Mouse (Mus musculus) forebrain, embryonic 15.5 days (tissue): ENCODE data around the gene Rubcnl. TPM values are rescaled to one million over a fixed set of nuclear protein-coding genes. Genes with fewer than 3 reads are reported as not detected.

Experiments used
- ATAC-seq: fragments of 200-750 bp; cut with Nextera tagmentation; replicated peaks from 2 replicates; pipeline ENCODE4 v1.8.0; 2017; ENCODE audit warnings: mild to moderate bottlenecking, moderate TSS enrichment, moderate library complexity
- H3K27ac ChIP-seq: fragments of 300-500 bp; sonication (generic); replicated peaks from 2 replicates; pipeline ENCODE4 v1.5.1; 2015; ENCODE audit warnings: mild to moderate bottlenecking, inconsistent platforms
- H3K27me3 ChIP-seq: fragments of 300-500 bp; sonication (generic); 2 replicates; pipeline ENCODE4 v1.6.1; 2015; ENCODE audit warnings: inconsistent platforms
- H3K36me3 ChIP-seq: fragments of 300-500 bp; sonication (generic); 2 replicates; pipeline ENCODE4 v1.6.1; 2015; ENCODE audit warnings: mild to moderate bottlenecking, inconsistent platforms
- H3K4me1 ChIP-seq: fragments of 300-500 bp; sonication (generic); 2 replicates; pipeline ENCODE4 v1.6.1; 2015; ENCODE audit warnings: inconsistent platforms
- H3K4me2 ChIP-seq: fragments of 300-500 bp; sonication (generic); replicated peaks from 2 replicates; pipeline ENCODE4 v1.6.1; 2015; ENCODE audit warnings: mild to moderate bottlenecking, inconsistent platforms
- H3K4me3 ChIP-seq: fragments of 300-500 bp; sonication (generic); 2 replicates; pipeline ENCODE4 v1.5.1; 2015; ENCODE audit warnings: mild to moderate bottlenecking, inconsistent platforms
- H3K9ac ChIP-seq: fragments of 300-500 bp; sonication (generic); replicated peaks from 2 replicates; pipeline ENCODE4 v1.6.1; 2015; ENCODE audit warnings: mild to moderate bottlenecking, inconsistent platforms
- H3K9me3 ChIP-seq: fragments of 300-500 bp; sonication (generic); 2 replicates; pipeline ENCODE4 v1.6.1; 2016; ENCODE audit warnings: inconsistent platforms
- WGBS: fragments of 180-500 bp; shearing (Covaris S2); methylation state at CpG from one replicate; pipeline ENCODE4 v1.1.7; 2015; ENCODE audit warnings: mixed read lengths; 5-methylcytosine and 5-hydroxymethylcytosine counted together
- polyA plus RNA-seq: library from polyadenylated mRNA; unstranded; fragments of >200 nt; fragmentation: Nextera tagmentation; extraction: Ambion mirVana; gene quantifications from 2 replicates; pipeline ENCODE4 v1.2.1, GENCODE M21; 2015

Gene Rubcnl
- polyA plus RNA-seq = 0.28 and 0.42 TPM in 2 replicates

DNA sequence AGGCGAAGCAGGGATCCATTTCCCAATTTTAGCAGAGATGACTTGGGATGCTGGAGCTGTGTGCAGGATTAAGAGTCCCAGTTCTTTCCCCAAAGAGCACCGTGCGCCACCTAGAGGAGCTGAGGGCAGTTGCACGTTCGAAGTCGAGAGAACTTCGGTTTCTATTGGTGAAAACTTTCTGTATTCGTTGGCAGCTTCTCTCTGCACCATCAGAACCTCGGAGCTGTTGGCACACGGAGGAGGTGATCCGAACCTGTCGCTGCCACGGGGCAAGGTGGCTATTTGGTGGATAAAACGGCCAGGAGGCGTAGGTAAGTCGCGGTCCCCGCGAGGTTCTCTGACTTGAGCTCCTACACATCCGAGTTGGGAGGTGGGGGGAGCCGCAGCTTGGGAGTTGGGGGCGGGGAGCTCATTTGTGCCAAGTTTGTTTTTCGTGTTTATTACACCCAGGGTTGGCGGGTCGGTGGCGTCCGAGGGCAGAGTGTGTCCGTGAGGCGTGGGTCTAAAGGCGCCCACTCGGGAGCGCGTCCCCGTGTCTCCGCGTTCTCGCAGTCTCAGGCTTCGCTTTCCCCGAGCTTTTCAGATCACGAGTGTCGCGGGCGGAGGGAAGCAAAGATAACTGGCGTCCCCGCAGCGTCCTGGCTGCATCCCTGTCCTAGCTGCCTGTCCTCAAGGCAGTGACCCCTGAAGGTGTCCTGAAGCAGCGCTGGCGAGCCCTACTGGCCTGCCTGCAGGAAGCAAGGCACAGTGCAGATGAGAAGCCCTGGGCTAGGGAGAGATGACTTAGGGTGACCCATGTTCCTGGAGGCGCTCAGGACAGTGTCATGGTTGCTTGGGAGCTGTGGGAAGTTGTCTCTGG lies at the start of gene Rubcnl:
Gene Rubcnl, plus strand, starts transcription at position 172 of the 859 bp plus-strand sequence.
- Histone ChIP-seq H3K36me3 (no peaks in the 10 kb centered on the region), H3K9me3 (no peaks in the 10 kb centered on the region), H3K9ac (peak within 1 kb of the TSS; percentile 35; the same call in 1 of the 2 replicates), H3K4me1 (peaks cover 7% of the 10 kb centered on the region), H3K27me3 (no peaks in the 10 kb centered on the region), H3K4me3 (peak within 1 kb of the TSS; percentile 41), H3K27ac (no peak within 1 kb of the TSS), H3K4me2 (peak within 1 kb of the TSS; percentile 81)
- ATAC-seq = peak; percentile 60
- WGBS = 2% methylated on average over 49 of the region's 49 CpGs

DNA sequence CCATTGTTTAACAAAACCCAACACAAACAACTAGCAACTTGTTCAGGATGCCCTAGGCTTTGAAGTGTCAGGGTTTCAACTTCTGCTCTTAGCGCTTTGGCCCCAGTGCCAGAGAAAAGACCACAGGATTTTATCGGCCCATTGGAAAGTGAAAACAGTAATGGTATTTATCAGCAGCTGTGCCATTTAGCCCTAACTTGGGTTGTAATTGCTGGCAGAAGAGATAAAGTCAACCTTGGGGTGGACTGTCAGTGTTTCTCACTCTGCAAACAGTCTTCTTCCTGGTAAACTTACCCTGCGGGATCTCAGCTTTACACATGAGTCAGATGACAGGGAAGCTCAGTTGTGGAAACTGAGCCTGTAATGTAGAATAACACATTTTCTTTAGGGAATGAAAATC lies 43.6 kb upstream of the Rubcnl start:
- H3K4me2 ChIP-seq = no peak overlapping the region
- H3K4me3 ChIP-seq = no peak overlapping the region
- ATAC-seq = no peak
- H3K9me3 ChIP-seq = no peaks in the 10 kb centered on the region
- H3K4me1 ChIP-seq = no peaks in the 10 kb centered on the region
- no peak overlapping the region for H3K27ac ChIP-seq
- H3K27me3 ChIP-seq = no peaks in the 10 kb centered on the region
- WGBS = 69% methylated on average over 3 of the region's 3 CpGs
- H3K9ac ChIP-seq = no peak overlapping the region
- no peaks in the 10 kb centered on the region for H3K36me3 ChIP-seq

GRCm38 (mm10) chr14:74972687-74973086 lies 43.1 kb upstream of the Rubcnl start:
- no peak overlapping the region for H3K9ac ChIP-seq
- no peaks in the 10 kb centered on the region for H3K9me3 ChIP-seq
- 89% methylated on average over 5 of the region's 5 CpGs for WGBS
- no peak overlapping the region for H3K4me3 ChIP-seq
- no peak overlapping the region for H3K27ac ChIP-seq
- no peaks in the 10 kb centered on the region for H3K27me3 ChIP-seq
- no peaks in the 10 kb centered on the region for H3K36me3 ChIP-seq
- ATAC-seq = no peak
- H3K4me1 ChIP-seq = no peaks in the 10 kb centered on the region
- H3K4me2 ChIP-seq = no peak overlapping the region

DNA sequence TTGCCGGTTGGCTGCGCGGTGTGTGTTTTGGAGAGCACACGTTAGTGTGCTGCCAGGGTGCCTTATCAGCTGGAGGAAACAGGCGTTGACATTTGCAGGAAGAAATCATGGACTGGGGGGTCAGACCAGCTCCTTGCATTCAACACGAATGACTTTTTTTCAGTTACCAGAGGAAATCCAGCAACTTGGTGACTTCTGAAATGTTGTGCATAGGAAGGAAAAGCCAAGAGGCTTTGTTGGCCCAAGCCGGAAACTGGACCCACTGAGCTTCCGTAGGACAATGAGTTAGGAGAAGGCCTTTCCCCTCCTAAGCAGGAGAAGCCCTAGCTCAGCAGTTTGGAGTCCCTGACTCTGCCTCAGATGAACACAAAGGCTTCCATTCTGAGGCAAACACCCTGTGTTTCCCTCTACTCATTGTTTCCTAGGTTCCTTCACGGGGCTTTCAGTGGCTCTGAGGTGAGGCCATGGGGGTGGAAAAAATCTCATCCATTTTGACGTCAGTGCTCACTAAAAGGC lies 41.6 kb upstream of the Rubcnl start:
- no peaks in the 10 kb centered on the region for H3K27me3 ChIP-seq
- no peaks in the 10 kb centered on the region for H3K9me3 ChIP-seq
- H3K4me2 ChIP-seq = no peak overlapping the region
- no peak for ATAC-seq
- no peak overlapping the region for H3K9ac ChIP-seq
- H3K36me3 ChIP-seq = no peaks in the 10 kb centered on the region
- no peak overlapping the region for H3K27ac ChIP-seq
- H3K4me1 ChIP-seq = no peaks in the 10 kb centered on the region
- no peak overlapping the region for H3K4me3 ChIP-seq
- WGBS = 76% methylated on average over 10 of the region's 10 CpGs

- no peak for ATAC-seq
- Histone ChIP-seq H3K27me3 (no peaks in the 10 kb centered on the region), H3K4me3 (no peak overlapping the region), H3K27ac (no peak overlapping the region), H3K4me1 (no peaks in the 10 kb centered on the region), H3K36me3 (no peaks in the 10 kb centered on the region), H3K4me2 (no peak overlapping the region), H3K9ac (no peak overlapping the region), H3K9me3 (no peaks in the 10 kb centered on the region)
- 75% methylated on average over 6 of the region's 6 CpGs for WGBS
Observed at GRCm38 (mm10) chr14:74976972-74977371, 38.9 kb upstream of the Rubcnl start.

- Histone ChIP-seq H3K27ac (no peak overlapping the region), H3K36me3 (no peaks in the 10 kb centered on the region), H3K4me2 (no peak overlapping the region), H3K9me3 (no peaks in the 10 kb centered on the region), H3K4me1 (no peaks in the 10 kb centered on the region), H3K4me3 (no peak overlapping the region), H3K9ac (no peak overlapping the region), H3K27me3 (no peaks in the 10 kb centered on the region)
- WGBS = 82% methylated on average over 3 of the region's 3 CpGs
- no peak for ATAC-seq
Observed at GRCm38 (mm10) chr14:74981016-74981415, 34.8 kb upstream of the Rubcnl start.

DNA sequence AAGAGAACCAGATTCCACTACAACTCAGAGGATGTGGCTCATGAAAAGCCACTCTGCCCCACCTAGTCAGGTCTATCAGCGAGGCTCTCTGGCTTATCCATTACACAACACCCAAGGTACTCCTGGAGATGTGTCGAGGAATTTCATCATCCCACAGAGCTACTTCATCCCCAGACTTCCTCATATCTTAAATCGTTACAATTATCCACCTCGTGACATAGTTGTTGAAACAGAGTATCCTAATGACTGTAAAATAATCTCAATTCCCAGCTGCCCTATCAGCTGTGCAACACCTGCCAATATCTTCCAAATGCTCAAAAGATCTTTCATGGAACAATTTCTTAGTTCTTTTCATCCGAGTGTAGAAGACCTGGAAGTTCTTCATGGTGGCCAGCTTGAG lies 32.7 kb upstream of the Rubcnl start:
- no peaks in the 10 kb centered on the region for H3K36me3 ChIP-seq
- H3K4me3 ChIP-seq = no peak overlapping the region
- 91% methylated on average over 5 of the region's 5 CpGs for WGBS
- no peaks in the 10 kb centered on the region for H3K9me3 ChIP-seq
- H3K27me3 ChIP-seq = no peaks in the 10 kb centered on the region
- H3K4me2 ChIP-seq = no peak overlapping the region
- H3K4me1 ChIP-seq = no peaks in the 10 kb centered on the region
- no peak overlapping the region for H3K27ac ChIP-seq
- ATAC-seq = no peak
- no peak overlapping the region for H3K9ac ChIP-seq

DNA sequence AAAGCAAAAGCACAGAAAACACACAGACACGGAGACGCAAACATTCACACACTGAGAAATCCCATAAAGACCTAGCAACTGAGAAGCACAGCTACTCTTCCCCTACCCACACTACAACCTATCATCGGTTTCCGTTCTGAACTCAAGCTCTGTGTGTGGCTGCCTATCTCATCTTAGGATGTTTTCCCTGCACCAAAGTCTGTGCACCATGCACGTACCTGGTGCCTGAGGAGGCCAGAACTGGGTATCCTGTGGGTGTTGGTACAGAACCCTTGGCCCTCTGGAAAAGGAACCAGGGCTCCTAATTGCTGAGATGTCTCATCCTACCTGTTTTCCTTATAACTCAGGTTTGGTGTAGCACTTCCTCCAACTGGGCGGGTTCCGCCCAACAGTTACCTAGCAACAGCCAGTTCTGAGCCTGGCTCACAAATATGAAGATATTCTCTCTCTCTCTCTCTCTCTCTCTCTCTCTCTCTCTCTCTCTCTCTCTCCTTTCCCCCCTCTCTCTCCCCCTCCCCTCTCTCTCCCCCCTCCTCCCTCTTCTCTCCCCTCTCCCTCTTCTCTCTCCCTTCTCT lies 30.9 kb upstream of the Rubcnl start:
- no peak overlapping the region for H3K9ac ChIP-seq
- WGBS = 85% methylated on average over 7 of the region's 7 CpGs
- no peak overlapping the region for H3K4me3 ChIP-seq
- no peak overlapping the region for H3K4me2 ChIP-seq
- no peaks in the 10 kb centered on the region for H3K4me1 ChIP-seq
- H3K36me3 ChIP-seq = no peaks in the 10 kb centered on the region
- no peak overlapping the region for H3K27ac ChIP-seq
- H3K9me3 ChIP-seq = no peaks in the 10 kb centered on the region
- no peak for ATAC-seq
- no peaks in the 10 kb centered on the region for H3K27me3 ChIP-seq

- Histone ChIP-seq H3K4me2 (no peak overlapping the region), H3K36me3 (no peaks in the 10 kb centered on the region), H3K4me3 (no peak overlapping the region), H3K27me3 (no peaks in the 10 kb centered on the region), H3K9ac (no peak overlapping the region), H3K4me1 (no peaks in the 10 kb centered on the region), H3K9me3 (no peaks in the 10 kb centered on the region), H3K27ac (no peak overlapping the region)
- 54% methylated on average over 4 of the region's 4 CpGs for WGBS
- ATAC-seq = no peak
Observed at GRCm38 (mm10) chr14:74985658-74986057, 30.2 kb upstream of the Rubcnl start.

DNA sequence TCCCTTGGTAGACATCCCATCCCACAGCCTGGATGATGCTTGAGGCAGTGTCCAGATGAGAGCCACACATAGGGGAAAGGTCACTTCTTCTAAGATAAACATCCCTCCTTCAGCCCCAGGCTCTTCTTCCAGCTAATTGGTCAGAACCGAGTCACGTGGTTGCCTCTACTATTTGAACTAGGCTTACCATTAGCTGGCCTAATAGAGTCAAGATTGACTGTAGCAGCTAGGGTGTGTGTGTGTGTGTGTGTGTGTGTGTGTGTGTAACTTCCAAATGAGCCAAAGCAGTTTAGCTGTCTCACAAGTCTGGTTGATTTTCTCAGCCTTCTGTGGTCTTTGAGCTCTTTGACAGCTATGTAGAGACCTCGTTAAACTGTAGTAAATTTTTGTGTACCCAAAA lies 29.3 kb upstream of the Rubcnl start:
- no peak overlapping the region for H3K27ac ChIP-seq
- ATAC-seq = no peak
- no peak overlapping the region for H3K9ac ChIP-seq
- no peaks in the 10 kb centered on the region for H3K4me1 ChIP-seq
- 70% methylated on average over 3 of the region's 3 CpGs for WGBS
- no peaks in the 10 kb centered on the region for H3K27me3 ChIP-seq
- H3K9me3 ChIP-seq = no peaks in the 10 kb centered on the region
- H3K4me2 ChIP-seq = no peak overlapping the region
- no peak overlapping the region for H3K4me3 ChIP-seq
- H3K36me3 ChIP-seq = no peaks in the 10 kb centered on the region

DNA sequence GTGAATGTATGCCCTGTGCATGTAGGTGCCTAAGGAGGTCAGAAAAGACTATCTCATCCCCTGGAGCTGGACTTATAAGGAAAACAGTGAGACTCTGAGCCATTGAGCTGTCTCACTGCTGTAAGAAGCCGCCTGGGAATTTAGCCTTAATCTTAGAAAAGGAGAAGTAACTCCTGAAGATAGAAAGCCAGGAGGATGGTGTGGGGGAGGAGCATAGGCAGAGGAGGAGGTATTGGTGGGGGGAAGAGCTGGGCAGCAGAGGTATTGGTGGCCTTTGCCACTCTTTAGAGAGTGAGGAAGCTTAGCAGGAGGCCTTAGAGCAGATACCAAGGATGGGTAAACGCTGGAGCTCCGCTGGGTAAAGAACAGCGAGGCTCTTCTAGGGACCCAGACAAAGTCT lies 26.5 kb upstream of the Rubcnl start:
- WGBS = 35% methylated on average over 4 of the region's 4 CpGs
- H3K36me3 ChIP-seq = no peaks in the 10 kb centered on the region
- no peaks in the 10 kb centered on the region for H3K4me1 ChIP-seq
- ATAC-seq = no peak
- no peaks in the 10 kb centered on the region for H3K27me3 ChIP-seq
- H3K9me3 ChIP-seq = no peaks in the 10 kb centered on the region
- no peak overlapping the region for H3K4me2 ChIP-seq
- H3K9ac ChIP-seq = no peak overlapping the region
- no peak overlapping the region for H3K4me3 ChIP-seq
- no peak overlapping the region for H3K27ac ChIP-seq

DNA sequence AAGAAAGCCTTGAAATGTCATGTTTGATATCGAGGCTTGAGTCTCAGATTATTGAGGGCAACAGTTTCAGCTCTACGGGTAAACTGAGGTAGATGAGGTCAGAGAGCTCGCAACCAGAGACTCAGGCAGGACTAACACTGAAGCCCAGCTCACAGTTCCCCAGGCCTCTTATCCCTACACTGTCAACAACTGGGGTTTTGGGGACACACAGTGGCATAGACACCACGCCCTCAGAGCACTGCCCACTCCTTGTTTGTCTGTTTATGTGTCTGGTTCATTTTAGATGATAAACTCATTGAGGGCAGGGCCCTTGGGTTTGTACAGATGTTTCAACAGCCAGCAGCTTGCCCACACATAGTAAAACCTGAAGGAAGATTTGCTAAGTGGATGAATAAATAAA lies 25.9 kb upstream of the Rubcnl start:
- no peaks in the 10 kb centered on the region for H3K36me3 ChIP-seq
- no peaks in the 10 kb centered on the region for H3K4me1 ChIP-seq
- H3K4me2 ChIP-seq = no peak overlapping the region
- no peak overlapping the region for H3K27ac ChIP-seq
- WGBS = 90% methylated on average over 4 of the region's 4 CpGs
- H3K27me3 ChIP-seq = no peaks in the 10 kb centered on the region
- H3K9ac ChIP-seq = no peak overlapping the region
- no peak for ATAC-seq
- no peak overlapping the region for H3K4me3 ChIP-seq
- no peaks in the 10 kb centered on the region for H3K9me3 ChIP-seq
